Mouse (Mus musculus): Measurements from ENCODE around the gene Abcc10. TPM values are rescaled to one million over a fixed set of nuclear protein-coding genes. Genes with fewer than 3 reads are reported as not detected.

The Abcc10 gene
- polyA plus RNA-seq, 1 experiment = 4.0 TPM

- H3K79me2 ChIP-seq (ENCODE audit: control insufficient read depth, insufficient read depth) = no peaks in the 10 kb centered on the region
- no peak overlapping the region for H3ac ChIP-seq (ENCODE audit: control insufficient read depth, insufficient read length, low read depth)
- no peaks in the 10 kb centered on the region for H3K79me3 ChIP-seq (ENCODE audit: low read depth)
- no peak for TF ChIP-seq USF1 (IDR thresholded peaks at IDR 0.05; ENCODE audit: low read depth)
- no peak for TF ChIP-seq FOSL1 (IDR thresholded peaks at IDR 0.05; ENCODE audit: insufficient read depth, low read length, poor library complexity, severe bottlenecking)
- TF ChIP-seq MAX (IDR thresholded peaks at IDR 0.05) = no peak
- no peak for TF ChIP-seq CEBPB (IDR thresholded peaks at IDR 0.05; ENCODE audit: low read depth)
- TF ChIP-seq CTCF (IDR thresholded peaks at IDR 0.05; ENCODE audit: control insufficient read depth, insufficient read depth, insufficient read length) = no peak
- no peak for TF ChIP-seq MYOG (IDR thresholded peaks at IDR 0.05; ENCODE audit: control insufficient read depth, extremely low read depth, insufficient read length)
- no peak for TF ChIP-seq MYOD1 (IDR thresholded peaks at IDR 0.05; ENCODE audit: control insufficient read depth, insufficient read length, low read depth)
- no peak overlapping the region for H3K4me3 ChIP-seq (ENCODE audit: insufficient read depth, poor library complexity, severe bottlenecking)
- H3K36me3 ChIP-seq (ENCODE audit: control insufficient read depth, insufficient read depth) = no peaks in the 10 kb centered on the region
- H3K27me3 ChIP-seq (ENCODE audit: control insufficient read depth, insufficient read depth, insufficient read length) = no peaks in the 10 kb centered on the region
Measured at GRCm38 (mm10) chr17:46313135-46313715, 14.9 kb downstream of the Abcc10 start.

- peak; percentile 6 for TF ChIP-seq USF1 (IDR thresholded peaks at IDR 0.05; ENCODE audit: low read depth)
- TF ChIP-seq FOSL1 (IDR thresholded peaks at IDR 0.05; ENCODE audit: insufficient read depth, low read length, poor library complexity, severe bottlenecking) = no peak
- H3K27me3 ChIP-seq (ENCODE audit: control insufficient read depth, insufficient read depth, insufficient read length) = no peaks in the 10 kb centered on the region
- no peak overlapping the region for H3K4me3 ChIP-seq (ENCODE audit: insufficient read depth, poor library complexity, severe bottlenecking)
- no peaks in the 10 kb centered on the region for H3K79me3 ChIP-seq (ENCODE audit: low read depth)
- H3K79me2 ChIP-seq (ENCODE audit: control insufficient read depth, insufficient read depth) = no peaks in the 10 kb centered on the region
- H3K36me3 ChIP-seq (ENCODE audit: control insufficient read depth, insufficient read depth) = no peaks in the 10 kb centered on the region
- no peak overlapping the region for H3ac ChIP-seq (ENCODE audit: control insufficient read depth, insufficient read length, low read depth)
Measured at GRCm38 (mm10) chr17:46310515-46310914, 17.6 kb downstream of the Abcc10 start.

- H3K79me2 ChIP-seq (ENCODE audit: control insufficient read depth, insufficient read depth) = no peaks in the 10 kb centered on the region
- TF ChIP-seq CEBPB (IDR thresholded peaks at IDR 0.05; ENCODE audit: low read depth) = no peak
- no peak for TF ChIP-seq USF1 (IDR thresholded peaks at IDR 0.05; ENCODE audit: low read depth)
- no peak for TF ChIP-seq CTCF (IDR thresholded peaks at IDR 0.05; ENCODE audit: control insufficient read depth, insufficient read depth, insufficient read length)
- no peak for TF ChIP-seq MAX (IDR thresholded peaks at IDR 0.05)
- TF ChIP-seq FOSL1 (IDR thresholded peaks at IDR 0.05; ENCODE audit: insufficient read depth, low read length, poor library complexity, severe bottlenecking) = no peak
- no peak for TF ChIP-seq MYOD1 (IDR thresholded peaks at IDR 0.05; ENCODE audit: control insufficient read depth, insufficient read length, low read depth)
- no peak for TF ChIP-seq MYOG (IDR thresholded peaks at IDR 0.05; ENCODE audit: control insufficient read depth, extremely low read depth, insufficient read length)
- H3K27me3 ChIP-seq (ENCODE audit: control insufficient read depth, insufficient read depth, insufficient read length) = no peaks in the 10 kb centered on the region
- no peak overlapping the region for H3ac ChIP-seq (ENCODE audit: control insufficient read depth, insufficient read length, low read depth)
- H3K4me3 ChIP-seq (ENCODE audit: insufficient read depth, poor library complexity, severe bottlenecking) = no peak overlapping the region
- H3K36me3 ChIP-seq (ENCODE audit: control insufficient read depth, insufficient read depth) = no peaks in the 10 kb centered on the region
- no peaks in the 10 kb centered on the region for H3K79me3 ChIP-seq (ENCODE audit: low read depth)
Measured at GRCm38 (mm10) chr17:46309835-46310234, 18.3 kb downstream of the Abcc10 start.

- Histone ChIP-seq H3K4me3 (ENCODE audit: insufficient read depth, poor library complexity, severe bottlenecking) (no peak overlapping the region), H3K36me3 (ENCODE audit: control insufficient read depth, insufficient read depth) (no peaks in the 10 kb centered on the region), H3ac (ENCODE audit: control insufficient read depth, insufficient read length, low read depth) (no peak overlapping the region), H3K79me3 (ENCODE audit: low read depth) (no peaks in the 10 kb centered on the region), H3K27me3 (ENCODE audit: control insufficient read depth, insufficient read depth, insufficient read length) (no peaks in the 10 kb centered on the region), H3K79me2 (ENCODE audit: control insufficient read depth, insufficient read depth) (no peaks in the 10 kb centered on the region)
- TF ChIP-seq CTCF (IDR thresholded peaks at IDR 0.05; ENCODE audit: control insufficient read depth, insufficient read depth, insufficient read length) (no peak), MYOG (IDR thresholded peaks at IDR 0.05; ENCODE audit: control insufficient read depth, extremely low read depth, insufficient read length) (no peak), MAX (IDR thresholded peaks at IDR 0.05) (no peak), USF1 (IDR thresholded peaks at IDR 0.05; ENCODE audit: low read depth) (no peak), FOSL1 (IDR thresholded peaks at IDR 0.05; ENCODE audit: insufficient read depth, low read length, poor library complexity, severe bottlenecking) (no peak), CEBPB (IDR thresholded peaks at IDR 0.05; ENCODE audit: low read depth) (no peak), MYOD1 (IDR thresholded peaks at IDR 0.05; ENCODE audit: control insufficient read depth, insufficient read length, low read depth) (no peak)
Measured at GRCm38 (mm10) chr17:46306956-46307355, 21.2 kb downstream of the Abcc10 start.

- Histone ChIP-seq H3K4me3 (ENCODE audit: insufficient read depth, poor library complexity, severe bottlenecking) (no peak overlapping the region), H3K36me3 (ENCODE audit: control insufficient read depth, insufficient read depth) (no peaks in the 10 kb centered on the region), H3K79me3 (ENCODE audit: low read depth) (no peaks in the 10 kb centered on the region), H3K27me3 (ENCODE audit: control insufficient read depth, insufficient read depth, insufficient read length) (no peaks in the 10 kb centered on the region), H3ac (ENCODE audit: control insufficient read depth, insufficient read length, low read depth) (no peak overlapping the region), H3K79me2 (ENCODE audit: control insufficient read depth, insufficient read depth) (no peaks in the 10 kb centered on the region)
- no peak for TF ChIP-seq FOSL1 (IDR thresholded peaks at IDR 0.05; ENCODE audit: insufficient read depth, low read length, poor library complexity, severe bottlenecking)
- TF ChIP-seq MAX (IDR thresholded peaks at IDR 0.05) = no peak
- no peak for TF ChIP-seq MYOG (IDR thresholded peaks at IDR 0.05; ENCODE audit: control insufficient read depth, extremely low read depth, insufficient read length)
- TF ChIP-seq MYOD1 (IDR thresholded peaks at IDR 0.05; ENCODE audit: control insufficient read depth, insufficient read length, low read depth) = no peak
- TF ChIP-seq USF1 (IDR thresholded peaks at IDR 0.05; ENCODE audit: low read depth) = no peak
- no peak for TF ChIP-seq CEBPB (IDR thresholded peaks at IDR 0.05; ENCODE audit: low read depth)
- TF ChIP-seq CTCF (IDR thresholded peaks at IDR 0.05; ENCODE audit: control insufficient read depth, insufficient read depth, insufficient read length) = no peak
Measured at GRCm38 (mm10) chr17:46304184-46304583, 24.0 kb downstream of the Abcc10 start.

- no peak overlapping the region for H3K4me3 ChIP-seq (ENCODE audit: insufficient read depth, poor library complexity, severe bottlenecking)
- no peaks in the 10 kb centered on the region for H3K36me3 ChIP-seq (ENCODE audit: control insufficient read depth, insufficient read depth)
- no peaks in the 10 kb centered on the region for H3K79me2 ChIP-seq (ENCODE audit: control insufficient read depth, insufficient read depth)
- no peak for TF ChIP-seq FOSL1 (IDR thresholded peaks at IDR 0.05; ENCODE audit: insufficient read depth, low read length, poor library complexity, severe bottlenecking)
- no peak for TF ChIP-seq MAX (IDR thresholded peaks at IDR 0.05)
- TF ChIP-seq MYOD1 (IDR thresholded peaks at IDR 0.05; ENCODE audit: control insufficient read depth, insufficient read length, low read depth) = no peak
- no peak for TF ChIP-seq USF1 (IDR thresholded peaks at IDR 0.05; ENCODE audit: low read depth)
- no peak for TF ChIP-seq CEBPB (IDR thresholded peaks at IDR 0.05; ENCODE audit: low read depth)
- no peak for TF ChIP-seq CTCF (IDR thresholded peaks at IDR 0.05; ENCODE audit: control insufficient read depth, insufficient read depth, insufficient read length)
- TF ChIP-seq MYOG (IDR thresholded peaks at IDR 0.05; ENCODE audit: control insufficient read depth, extremely low read depth, insufficient read length) = no peak
- H3K79me3 ChIP-seq (ENCODE audit: low read depth) = no peaks in the 10 kb centered on the region
- H3K27me3 ChIP-seq (ENCODE audit: control insufficient read depth, insufficient read depth, insufficient read length) = peaks cover 2% of the 10 kb centered on the region
- no peak overlapping the region for H3ac ChIP-seq (ENCODE audit: control insufficient read depth, insufficient read length, low read depth)
Measured at GRCm38 (mm10) chr17:46301892-46302291, 26.3 kb downstream of the Abcc10 start.

All from C2C12 (cell line).